Mouse (Mus musculus): Measurements from ENCODE around the gene Snap29. TPM values are rescaled to one million over a fixed set of nuclear protein-coding genes. Genes with fewer than 3 reads are reported as not detected.

The Snap29 gene
- total RNA-seq, 2 experiments from 2014 or later: 12.0 to 14.3 TPM

GRCm38 (mm10) chr16:17474091-17474490 lies 68.3 kb downstream of the Snap29 start:
- DNase-seq: no peak

- DNase-seq: no peak
These were observed 69.0 kb downstream of the Snap29 start for GRCm38 (mm10) chr16:17474761-17475160.

- no peak for DNase-seq
These were observed 69.5 kb downstream of the Snap29 start for GRCm38 (mm10) chr16:17475326-17475725.

- DNase-seq: no peak
These were observed 72.7 kb downstream of the Snap29 start for GRCm38 (mm10) chr16:17478331-17478943.

Other genes with a start within 250 kb of the Snap29 start
- 100 to 1,000 TPM; 163 to 166 TPM for gene Ube2l3, start 203.3 kb upstream of the Snap29 start, total RNA-seq (2021)
- gene Rimbp3, start 197.4 kb upstream of the Snap29 start, total RNA-seq (2021): under 1 TPM; 0.11 to 0.19 TPM
- gene Hic2, start 172.4 kb upstream of the Snap29 start, total RNA-seq (2021): 1 to 10 TPM; 1.7 to 2.1 TPM
- 1 to 10 TPM; 1.9 to 3.0 TPM for gene Tmem191c, start 129.9 kb upstream of the Snap29 start, total RNA-seq (2021)
- gene Serpind1, start 74.6 kb upstream of the Snap29 start, total RNA-seq (2021): 1 to 10 TPM; 1.0 to 1.2 TPM
- 10 to 100 TPM; 19.5 to 23.9 TPM for gene Pi4ka, start 328 bp downstream of the Snap29 start, total RNA-seq (2021)
- gene Crkl, start 46.0 kb downstream of the Snap29 start, total RNA-seq (2021): 10 to 100 TPM; 24.4 to 26.7 TPM
- under 1 TPM; 0.27 to 0.28 TPM for gene Aifm3, start 83.6 kb downstream of the Snap29 start, total RNA-seq (2021)
- gene Lztr1, start 102.7 kb downstream of the Snap29 start, total RNA-seq (2021): 10 to 100 TPM; 27.1 to 39.5 TPM
- 10 to 100 TPM; 14.7 to 15.0 TPM for gene Thap7, start 125.2 kb downstream of the Snap29 start, total RNA-seq (2021)
- gene Lrrc74b, start 155.3 kb downstream of the Snap29 start, total RNA-seq (2021): 1 to 10 TPM; 1.4 to 3.7 TPM
- gene P2rx6, start 155.9 kb downstream of the Snap29 start, total RNA-seq (2021): 1 to 10 TPM; 5.4 to 7.3 TPM
- 1 to 10 TPM; 1.6 to 2.7 TPM for gene Slc7a4, start 177.2 kb downstream of the Snap29 start, total RNA-seq (2021)
- 10 to 100 TPM; 13.6 to 21.6 TPM for gene Smpd4, start 213.4 kb downstream of the Snap29 start, total RNA-seq (2021)
- 1 to 10 TPM; 2.2 to 2.5 TPM for gene Ccdc74a, start 240.5 kb downstream of the Snap29 start, total RNA-seq (2021)

All from gastrocnemius, postnatal 10 days (tissue).